Mouse (Mus musculus) left cerebral cortex, postnatal 4 days (tissue): Measurements from ENCODE around the gene Pnpla2. TPM values are rescaled to one million over a fixed set of nuclear protein-coding genes. Genes with fewer than 3 reads are reported as not detected.

Source experiments
- DNase-seq: peaks from one replicate; pipeline ENCODE4 v3.0.0-alpha.2; 2022
- intact Hi-C: fragments of 180-260 bp; cut with DNase I; formaldehyde crosslinking; loops from one replicate; pipeline ENCODE4 v1.15.1; 2025
- total RNA-seq, 2 experiments: library from RNA; stranded (reverse); gene quantifications; 2 replicates each; pipeline ENCODE4 v1.2.3; 2021

The Pnpla2 gene
- total RNA-seq, 2 experiments from 2014 or later: 13.9 to 16.0 TPM

- intact Hi-C loops: loop anchor here (5.0 kb wide), 1 partner anchor 41 kb away; no protein-coding TSS in a partner anchor
- DNase-seq: peak; percentile 77
Observed at GRCm38 (mm10) chr7:141481498-141482401, 26.8 kb downstream of the Pnpla2 start.

DNA sequence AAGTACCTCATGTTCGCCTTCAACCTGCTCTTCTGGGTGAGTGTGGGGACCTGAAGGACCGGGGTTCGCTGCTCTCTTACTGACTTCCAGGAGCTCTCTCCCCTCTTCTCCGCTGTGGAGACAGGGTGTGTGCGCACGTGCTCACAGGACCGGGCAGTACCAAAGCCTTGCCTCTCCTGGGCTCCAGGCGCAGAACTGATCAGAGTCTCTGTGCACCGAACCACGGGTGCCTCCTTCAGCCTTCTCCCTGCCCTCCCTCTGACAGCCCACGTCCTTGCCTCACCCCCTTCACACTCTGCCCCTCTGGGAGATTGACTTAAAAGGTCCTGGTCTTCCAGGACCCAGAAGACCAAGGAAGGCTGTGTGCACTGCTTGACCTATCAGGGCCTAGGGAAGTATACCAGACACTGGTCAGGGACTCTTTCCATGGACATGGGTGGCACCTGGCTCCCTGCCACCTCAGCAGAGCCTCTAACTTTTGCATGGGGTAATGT lies 27.6 kb downstream of the Pnpla2 start:
- no peak for DNase-seq
- intact Hi-C loops: loop anchor here (5.0 kb wide), 1 partner anchor 40 kb away; no protein-coding TSS in a partner anchor

- intact Hi-C loops: loop anchor here (5.0 kb wide), 1 partner anchor 39 kb away; no protein-coding TSS in a partner anchor
- no peak for DNase-seq
Observed at GRCm38 (mm10) chr7:141483114-141483653, 28.2 kb downstream of the Pnpla2 start.

GRCm38 (mm10) chr7:141484186-141485120 lies 29.5 kb downstream of the Pnpla2 start:
- intact Hi-C loops: loop anchor here (5.0 kb wide), 1 partner anchor 38 kb away; no protein-coding TSS in a partner anchor
- no peak for DNase-seq

GRCm38 (mm10) chr7:141485186-141485585 lies 30.2 kb downstream of the Pnpla2 start:
- intact Hi-C loops: no loop called here
- DNase-seq: no peak

DNA sequence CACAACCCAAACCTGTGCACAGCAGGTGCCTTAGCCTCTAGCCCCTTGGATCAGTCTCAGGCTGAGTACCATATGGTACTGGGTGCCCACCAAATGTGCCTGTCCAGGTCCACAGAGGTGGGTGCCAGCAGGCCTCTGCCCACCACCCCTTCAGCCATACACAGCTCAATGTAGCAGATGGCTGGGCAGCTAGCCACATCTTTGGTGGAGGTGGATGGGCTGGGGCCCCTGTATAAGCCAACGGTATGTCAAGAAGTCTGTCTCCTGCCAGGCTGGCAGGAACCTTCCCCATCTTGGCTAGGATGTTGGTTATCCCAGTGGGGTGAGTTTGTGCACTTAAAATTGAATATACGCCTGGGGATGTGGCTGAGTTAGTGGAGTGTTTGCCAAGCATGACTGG lies 30.6 kb downstream of the Pnpla2 start:
- intact Hi-C loops: no loop called here
- peak; percentile 96 for DNase-seq

- intact Hi-C loops: no loop called here
Observed at GRCm38 (mm10) chr7:141486239-141486638, 31.2 kb downstream of the Pnpla2 start.

GRCm38 (mm10) chr7:141487141-141487540 lies 32.1 kb downstream of the Pnpla2 start:
- DNase-seq: no peak
- intact Hi-C loops: no loop called here

More at GRCm38 (mm10) chr7:141486239-141486638, 31.2 kb downstream of the Pnpla2 start:
- DNase-seq: no peak

DNA sequence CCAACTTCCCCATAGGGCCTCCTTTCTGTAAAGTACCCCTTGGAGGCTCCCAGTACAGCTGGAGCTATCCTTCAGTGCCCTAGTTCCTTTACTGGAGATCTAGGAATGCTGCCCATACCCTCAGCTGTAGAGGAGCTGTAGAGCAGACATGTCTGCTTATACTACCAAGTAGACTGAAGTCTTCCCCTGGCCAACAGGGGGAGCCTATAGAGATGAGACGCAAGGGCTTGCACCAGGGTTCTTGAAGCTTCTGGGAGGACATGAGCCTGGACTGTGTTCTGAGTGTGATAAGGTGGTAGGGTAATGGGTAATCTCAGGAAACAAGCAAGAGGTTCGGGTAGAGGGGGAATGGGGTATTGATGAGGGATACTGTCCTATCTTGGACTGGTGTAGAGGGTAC lies 36.2 kb downstream of the Pnpla2 start:
- no peak for DNase-seq
- intact Hi-C loops: no loop called here

DNA sequence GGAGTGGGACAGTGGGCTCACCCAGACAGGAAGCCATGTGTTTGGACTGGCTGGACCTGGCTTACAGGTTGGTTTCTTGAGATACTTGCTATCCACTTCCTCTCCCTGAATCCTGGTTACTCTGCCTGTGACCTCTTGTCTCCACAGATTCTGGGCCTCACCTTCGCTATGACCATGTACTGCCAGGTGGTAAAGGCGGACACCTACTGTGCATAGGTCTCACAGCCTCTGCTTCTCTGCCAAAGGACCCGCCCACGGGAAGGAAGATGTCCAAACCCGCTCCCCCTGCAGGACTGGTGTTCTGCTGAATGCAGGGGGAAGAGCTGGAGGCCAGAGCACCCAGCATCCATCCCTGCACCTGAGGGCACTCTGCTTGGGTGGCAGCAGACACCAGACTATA lies 37.7 kb downstream of the Pnpla2 start:
- intact Hi-C loops: no loop called here

GRCm38 (mm10) chr7:141493729-141494128 lies 38.7 kb downstream of the Pnpla2 start:
- no peak for DNase-seq
- intact Hi-C loops: no loop called here

More for the DNA sequence above, 37.7 kb downstream of the Pnpla2 start:
- no peak for DNase-seq

GRCm38 (mm10) chr7:141495379-141495778 lies 40.4 kb downstream of the Pnpla2 start:
- DNase-seq: no peak
- intact Hi-C loops: no loop called here

DNA sequence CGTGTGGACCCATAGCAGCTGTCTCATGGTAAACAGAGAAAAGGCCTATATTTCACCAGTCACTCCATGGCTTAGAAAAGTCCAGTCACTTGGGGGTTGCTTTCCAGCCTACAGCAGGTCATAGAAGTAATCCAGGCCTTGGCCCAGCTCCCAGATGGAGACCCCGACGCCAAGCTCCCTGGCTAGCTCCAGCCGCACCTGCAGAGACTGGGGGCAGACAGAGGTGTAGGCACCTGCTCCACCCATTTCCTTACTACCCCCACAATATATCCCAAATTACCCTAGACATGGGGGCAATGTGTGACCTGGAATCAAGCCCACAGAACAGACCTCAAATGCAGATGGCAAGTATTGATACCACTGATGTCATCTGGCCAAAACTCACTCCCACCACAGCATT lies 40.9 kb downstream of the Pnpla2 start:
- intact Hi-C loops: no loop called here
- DNase-seq: no peak

DNA sequence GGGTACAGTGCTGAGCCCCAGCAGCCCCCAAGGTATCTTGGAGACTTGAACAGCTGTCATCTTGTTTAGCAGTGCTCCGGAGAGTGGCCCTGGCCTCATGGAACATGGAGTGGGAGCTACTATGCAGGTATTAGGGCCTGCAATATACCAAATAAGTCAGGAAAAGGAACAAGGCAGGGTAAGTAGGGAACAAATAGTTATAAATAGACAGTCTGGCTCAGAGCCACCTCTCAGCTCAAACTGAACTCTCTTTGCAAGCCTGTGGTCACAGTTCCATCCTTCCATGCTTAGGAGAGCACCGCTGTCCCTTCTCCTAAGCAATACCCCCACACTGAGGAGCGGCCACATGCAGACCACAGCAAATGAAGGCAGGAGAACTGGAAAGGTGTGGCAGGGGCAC lies 42.6 kb downstream of the Pnpla2 start:
- no peak for DNase-seq
- intact Hi-C loops: no loop called here

DNA sequence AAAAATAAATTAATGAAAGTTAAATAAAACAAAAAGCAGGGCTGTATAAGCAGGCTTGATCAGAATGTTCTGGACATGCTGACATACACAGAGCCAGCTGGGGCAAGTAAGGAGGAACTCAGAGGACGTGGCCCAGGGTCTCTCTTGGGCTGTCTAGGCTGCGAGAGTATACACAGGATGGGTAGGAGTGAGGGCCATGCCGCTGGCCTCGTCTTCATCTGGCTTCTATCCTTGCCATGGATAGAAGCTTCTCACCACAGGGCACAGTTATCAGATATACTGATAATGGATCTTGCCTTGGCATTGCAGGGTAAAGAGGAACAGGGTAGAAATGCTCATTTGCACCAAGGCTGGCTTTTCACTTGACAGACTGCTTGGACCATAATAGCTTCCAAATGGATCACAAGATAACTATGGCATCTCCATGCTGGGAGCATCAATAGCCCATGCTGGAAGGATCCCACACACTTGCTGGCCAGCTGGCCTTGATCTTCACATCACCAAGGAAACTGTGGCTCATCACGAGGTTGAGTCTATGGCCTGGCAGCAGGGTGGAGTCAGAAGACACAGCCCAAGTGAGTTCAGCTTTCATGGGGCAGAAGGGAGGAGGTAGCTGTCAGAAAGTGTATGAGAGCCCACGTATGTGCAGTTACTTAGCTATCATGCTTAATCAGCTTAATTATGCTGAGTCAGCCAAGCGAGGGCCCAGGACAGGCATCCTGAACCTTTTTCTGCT lies 47.0 kb downstream of the Pnpla2 start:
- intact Hi-C loops: no loop called here
- DNase-seq: peak; percentile 67

GRCm38 (mm10) chr7:141502556-141502905 lies 47.5 kb downstream of the Pnpla2 start:
- intact Hi-C loops: no loop called here
- peak; percentile 74 for DNase-seq

DNA sequence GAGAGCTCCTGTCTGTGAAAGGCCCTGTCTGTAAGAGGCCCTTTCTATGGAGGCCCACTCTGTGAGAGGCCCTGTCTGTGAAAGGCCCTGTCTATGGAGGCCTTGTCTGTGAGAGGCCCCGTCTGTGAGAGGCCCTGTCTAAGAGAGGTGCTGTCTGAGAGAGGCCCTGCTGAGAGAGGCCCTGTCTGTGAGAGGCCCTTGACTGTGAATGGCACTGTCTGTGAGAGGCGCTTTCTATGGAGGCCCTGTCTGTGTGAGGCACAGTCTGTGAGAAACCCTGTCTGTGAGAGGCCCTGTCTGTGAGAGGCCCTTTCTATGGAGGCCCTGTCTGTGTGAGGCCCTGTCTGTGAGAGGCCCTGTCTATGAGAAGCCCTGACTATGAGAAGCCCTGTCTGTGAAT lies 51.3 kb downstream of the Pnpla2 start:
- no peak for DNase-seq
- intact Hi-C loops: no loop called here

GRCm38 (mm10) chr7:141508160-141508559 lies 53.2 kb downstream of the Pnpla2 start:
- intact Hi-C loops: no loop called here
- no peak for DNase-seq

DNA sequence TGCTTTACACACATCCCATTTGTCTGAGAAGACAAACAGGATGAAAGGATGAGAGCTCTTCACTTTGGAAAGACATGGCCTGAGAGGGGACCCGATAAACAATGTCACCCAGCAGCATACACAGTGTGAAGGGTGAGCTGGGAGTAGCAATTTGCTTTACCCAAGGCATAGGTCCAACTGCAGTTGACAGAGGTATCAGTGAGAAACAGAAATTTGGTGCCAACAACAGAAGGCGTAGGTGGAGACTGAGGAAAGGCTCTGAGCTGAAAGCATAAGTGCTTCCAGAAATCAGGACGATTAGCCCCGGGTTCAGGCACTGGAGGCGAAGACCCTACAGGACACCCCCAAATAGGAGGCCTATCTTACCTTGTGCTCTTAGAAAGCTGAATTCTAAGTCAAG lies 55.2 kb downstream of the Pnpla2 start:
- no peak for DNase-seq
- intact Hi-C loops: no loop called here
